Mouse (Mus musculus) CD4-positive, CD25-positive, alpha-beta regulatory T cell, adult 9 weeks (primary cell): Measurements from ENCODE around the gene Myl6b. TPM values are rescaled to one million over a fixed set of nuclear protein-coding genes. Genes with fewer than 3 reads are reported as not detected.

Experiments used
- polyA plus RNA-seq: library from polyadenylated mRNA; unstranded; fragments of 100-300 nt; shearing (Covaris generic); gene quantifications from one replicate; pipeline ENCODE4 v1.2.1, GENCODE M21; 2017

Myl6b gene
- 4.7 TPM for polyA plus RNA-seq

DNA sequence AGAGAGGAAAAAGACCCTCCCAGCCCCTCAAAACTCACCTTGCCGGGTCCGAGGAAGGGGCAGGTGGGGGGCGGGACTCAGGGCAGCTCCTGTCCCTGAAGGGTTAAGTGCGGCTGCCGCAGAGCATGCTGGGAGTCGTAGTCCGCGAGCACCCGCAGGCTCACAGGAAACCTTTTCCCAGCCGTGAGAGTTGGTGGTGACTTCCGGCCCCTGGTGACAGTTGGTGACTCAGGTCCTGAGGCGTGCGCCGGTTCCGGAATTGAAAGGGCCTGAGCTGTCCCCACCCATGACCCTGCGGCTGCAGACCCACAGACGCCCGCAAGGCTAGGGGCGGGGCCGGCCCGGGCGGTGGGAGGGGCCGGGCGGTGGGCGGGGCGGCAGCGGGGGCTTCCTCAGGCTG lies at the start of gene Myl6b:
Myl6b (minus strand) TSS at position 96 of the 400 bp plus-strand sequence.

DNA sequence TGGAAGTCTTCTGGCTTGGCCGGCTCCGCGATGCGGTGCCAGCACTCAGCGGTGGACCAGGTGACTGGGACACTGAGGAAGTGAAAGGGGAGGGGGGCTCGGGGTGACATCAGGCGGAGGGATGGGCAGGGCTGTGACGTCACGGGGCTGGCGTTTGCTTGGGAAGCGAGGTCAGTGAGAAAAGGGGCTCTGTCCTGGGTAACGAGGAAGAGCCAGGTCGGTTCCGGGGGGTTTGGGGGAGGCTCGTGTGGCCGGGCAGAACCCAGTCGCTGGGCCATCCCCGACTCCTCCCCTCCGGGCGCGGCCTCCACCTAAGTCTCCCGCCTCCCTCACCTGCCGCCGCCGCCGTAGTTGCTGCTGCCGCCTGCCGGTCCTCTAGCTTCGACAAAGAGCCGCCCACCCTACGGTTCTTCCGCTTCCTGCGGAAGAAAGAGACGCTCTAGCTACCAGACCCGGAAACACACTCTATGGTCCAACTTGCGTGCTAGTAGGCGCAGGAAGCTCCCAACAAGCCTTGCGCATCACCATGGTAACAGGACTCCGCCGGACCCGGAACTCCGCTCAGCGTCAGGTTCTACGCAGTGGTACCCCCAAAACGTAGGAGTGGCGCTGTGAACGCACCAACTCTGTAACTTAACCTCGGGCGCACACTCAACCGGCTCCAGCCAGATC lies 49.0 kb upstream of the Myl6b start, which contains the start of gene Zc3h10:
Zc3h10 (minus strand) TSS at position 414 of the 672 bp plus-strand sequence.

DNA sequence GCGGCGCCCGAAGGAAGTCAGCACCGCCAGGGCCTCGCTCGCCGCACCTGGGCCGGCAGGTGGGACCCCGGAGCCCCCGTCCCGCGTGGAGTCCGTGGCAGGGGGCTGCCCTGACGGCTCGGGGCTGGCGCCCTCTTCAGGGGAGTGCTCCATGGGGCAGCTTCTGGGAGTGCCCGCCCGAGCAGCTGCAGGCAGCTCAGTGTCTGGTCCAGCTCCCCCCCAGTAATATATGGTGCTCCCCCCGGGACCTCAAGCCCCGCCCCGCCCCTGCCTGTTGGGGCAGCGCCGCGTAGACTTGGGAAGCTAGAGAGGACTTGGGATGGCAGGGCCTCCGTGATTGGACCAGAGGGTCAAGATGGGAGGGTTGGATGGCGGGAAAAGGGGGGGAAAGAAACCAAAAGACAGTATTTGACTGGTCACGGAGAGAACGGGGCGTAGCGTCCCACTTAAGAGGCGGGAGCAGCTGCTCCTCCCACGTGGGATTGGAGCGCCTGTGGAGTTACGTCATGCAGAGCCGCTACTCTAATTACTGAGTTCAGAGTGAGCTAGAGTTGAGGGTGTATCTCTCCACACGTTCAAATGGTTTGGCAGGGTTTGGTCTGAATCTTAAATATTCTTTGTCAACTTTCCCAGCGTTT lies 27.3 kb upstream of the Myl6b start, which contains the start of gene Esyt1:
Esyt1 (minus strand) TSS at position 201 of the 638 bp plus-strand sequence.

DNA sequence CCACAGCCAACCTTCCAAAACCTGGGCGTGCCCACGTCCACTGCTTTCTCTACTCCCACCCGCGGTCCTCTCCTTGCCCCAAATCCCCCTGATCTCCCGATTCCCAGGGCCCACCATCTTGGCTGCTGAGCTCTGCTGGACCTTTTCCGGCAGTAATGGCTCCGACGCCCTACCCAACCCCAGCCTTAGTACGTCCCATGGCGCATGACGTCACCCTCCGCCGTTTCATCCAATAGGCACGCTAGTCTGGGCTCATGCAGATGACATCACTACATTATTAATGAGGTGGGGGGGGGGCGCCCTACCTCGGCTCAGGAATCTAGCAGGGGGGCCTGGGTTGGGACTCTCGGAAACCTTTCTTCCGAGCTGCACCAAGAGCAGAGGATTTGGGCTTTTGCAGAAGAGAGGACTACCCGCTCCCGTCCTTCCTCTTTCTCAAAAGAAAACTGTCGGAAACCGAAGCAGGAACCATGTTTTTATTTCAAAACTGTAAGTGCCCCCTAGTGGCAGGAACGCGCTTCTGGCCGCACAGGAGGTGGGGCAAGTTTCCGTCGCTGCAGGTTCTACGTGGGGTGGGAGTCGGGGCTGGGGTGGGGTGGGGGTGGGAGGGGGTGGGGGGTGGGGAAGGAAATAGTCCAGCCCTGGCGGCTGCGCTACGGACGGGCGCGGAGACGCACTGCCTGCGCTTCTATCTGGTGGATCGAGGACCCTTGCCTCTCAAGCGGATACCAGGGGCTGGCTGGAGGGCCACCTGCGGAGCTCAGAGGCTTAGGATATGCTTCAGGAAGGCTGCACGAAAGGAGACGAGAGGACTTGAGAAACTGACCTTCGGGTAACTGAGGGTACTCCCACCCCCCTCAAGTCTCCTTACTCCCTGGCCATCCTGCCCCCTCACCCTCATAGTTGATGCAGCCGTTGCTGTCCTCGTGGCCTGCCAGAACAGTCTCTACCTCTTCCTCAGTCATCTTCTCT lies 4.5 kb downstream of the Myl6b start, which contains the start of gene Myl6:
Myl6 (minus strand) TSS at position 451 of the 972 bp plus-strand sequence.

DNA sequence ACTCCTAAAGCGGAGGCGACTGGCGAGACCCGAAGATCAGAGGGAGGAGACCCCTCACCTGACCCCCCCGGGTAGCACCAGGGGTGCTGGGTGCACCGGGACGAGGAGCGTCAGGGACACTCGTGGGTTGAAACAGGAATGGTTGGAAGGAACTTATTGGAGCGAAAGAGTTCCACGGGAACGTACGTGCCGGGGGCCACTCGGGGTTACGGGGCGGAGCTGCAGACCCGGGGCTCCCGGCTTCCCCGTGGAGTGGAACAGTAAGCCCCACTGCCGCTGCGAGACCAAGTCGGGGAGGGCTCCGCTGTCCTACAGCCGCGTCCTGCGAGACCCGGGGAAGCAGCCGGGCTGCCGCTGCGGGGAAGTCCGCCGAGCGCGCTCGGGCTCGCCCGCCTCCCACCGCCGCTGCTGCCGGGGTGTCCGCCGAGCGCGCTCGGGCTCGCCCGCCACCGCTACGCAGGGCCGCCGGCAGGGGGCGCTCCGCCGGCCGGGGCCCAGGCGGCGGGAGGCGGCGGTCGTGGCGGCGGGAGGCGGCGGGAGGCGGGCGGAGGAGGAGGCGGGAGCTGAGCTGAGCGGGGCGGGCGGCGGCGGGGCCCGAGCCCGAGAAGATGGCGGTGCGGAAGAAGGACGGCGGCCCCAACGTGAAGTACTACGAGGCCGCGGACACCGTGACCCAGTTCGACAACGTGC lies 39.6 kb downstream of the Myl6b start, which contains the start of gene Smarcc2:
Smarcc2 (plus strand) TSS at position 530 of the 690 bp plus-strand sequence.

Other genes with a start within 250 kb of the Myl6b start
- gene Apon, start 244.6 kb downstream of the Myl6b start, polyA plus RNA-seq = not detected
- not detected for gene Apof, start 230.0 kb downstream of the Myl6b start, polyA plus RNA-seq
- gene Stat2, start 228.1 kb downstream of the Myl6b start, polyA plus RNA-seq = 95.2 TPM
- gene Il23a, start 199.9 kb downstream of the Myl6b start, polyA plus RNA-seq = not detected
- gene Pan2, start 195.3 kb downstream of the Myl6b start, polyA plus RNA-seq = 51.5 TPM
- 154 TPM for gene Cnpy2, start 176.2 kb downstream of the Myl6b start, polyA plus RNA-seq
- 182 TPM for gene Cs, start 161.0 kb downstream of the Myl6b start, polyA plus RNA-seq
- 14.7 TPM for gene Coq10a, start 129.7 kb downstream of the Myl6b start, polyA plus RNA-seq
- 1.5 TPM for gene Ankrd52, start 121.6 kb downstream of the Myl6b start, polyA plus RNA-seq
- gene Slc39a5, start 97.5 kb downstream of the Myl6b start, polyA plus RNA-seq = not detected
- gene Nabp2, start 87.2 kb downstream of the Myl6b start, polyA plus RNA-seq = 131 TPM
- 50.5 TPM for gene Rnf41, start 87.0 kb downstream of the Myl6b start, polyA plus RNA-seq
- 134 TPM for gene Smarcc2, start 39.4 kb downstream of the Myl6b start, polyA plus RNA-seq
- 1,630 TPM for gene Myl6, start 4.5 kb downstream of the Myl6b start, polyA plus RNA-seq
- gene Esyt1, start 27.2 kb upstream of the Myl6b start, polyA plus RNA-seq = 115 TPM
- gene Zc3h10, start 49.1 kb upstream of the Myl6b start, polyA plus RNA-seq = 34.2 TPM
- 3,447 TPM for gene Rpl41, start 50.6 kb upstream of the Myl6b start, polyA plus RNA-seq
- 43.8 TPM for gene Pa2g4, start 67.3 kb upstream of the Myl6b start, polyA plus RNA-seq
- 12.0 TPM for gene Erbb3, start 91.0 kb upstream of the Myl6b start, polyA plus RNA-seq
- 866 TPM for gene Rps26, start 128.1 kb upstream of the Myl6b start, polyA plus RNA-seq
- gene Ikzf4, start 147.3 kb upstream of the Myl6b start, polyA plus RNA-seq = 123 TPM
- 50.8 TPM for gene Suox, start 175.4 kb upstream of the Myl6b start, polyA plus RNA-seq
- 55.3 TPM for gene Rab5b, start 197.6 kb upstream of the Myl6b start, polyA plus RNA-seq
- gene Pmel, start 205.5 kb upstream of the Myl6b start, polyA plus RNA-seq = 7.0 TPM
- 42.1 TPM for gene Cdk2, start 206.3 kb upstream of the Myl6b start, polyA plus RNA-seq
- gene Dgka, start 246.2 kb upstream of the Myl6b start, polyA plus RNA-seq = 777 TPM
- 41.7 TPM for gene Pym1, start 249.2 kb upstream of the Myl6b start, polyA plus RNA-seq